Mouse (Mus musculus): Measurements from ENCODE around the gene Mgat5.

DNA sequence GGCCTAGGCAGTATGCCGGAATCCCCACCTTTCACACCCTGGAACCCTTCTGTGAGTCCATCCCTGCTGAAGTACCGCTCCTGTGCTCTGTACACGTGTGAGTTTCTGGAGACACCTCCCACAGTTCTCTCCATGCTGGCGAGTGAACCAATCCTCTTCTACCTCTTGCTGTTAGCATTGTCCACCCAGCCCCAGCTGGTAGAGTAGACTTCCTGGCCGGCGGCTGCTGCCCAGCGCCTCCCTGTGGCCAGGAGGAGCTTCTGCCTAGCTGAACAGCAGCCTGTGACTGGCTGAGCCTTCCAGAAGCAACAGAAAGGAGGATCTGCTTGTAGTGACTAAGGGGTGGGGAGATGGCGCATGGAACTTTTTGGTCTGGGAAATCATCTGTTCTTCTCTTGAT, 279.4 kb downstream of the Mgat5 start:
- 0 out of 2 replicates have a peak, but pooled peaks have one; percentile 9 for TF ChIP-seq CTCF (IDR thresholded peaks at IDR 0.05; ENCODE audit: extremely low read depth, insufficient read length, insufficient replicate concordance, low read depth, low read length)
- no peak for TF ChIP-seq POLR2A (IDR thresholded peaks at IDR 0.05; ENCODE audit: low read depth, low read length)

All from small intestine, adult 2 months (tissue).